Mouse (Mus musculus) v-Abl transformed pro-B cells (cell line): Measurements from ENCODE around the gene Fpgs.

Source experiments
- in situ Hi-C, 2 experiments: fragments of 400-800 bp; cut with MboI; formaldehyde crosslinking; loops; one replicate each; pipeline ENCODE4 v1.15.1; 2025; ENCODE audit not compliant: unreplicated experiment in 2 of 2

Gene Fpgs

GRCm38 (mm10) chr2:32645647-32646046, 58.3 kb downstream of the Fpgs start:
- in situ Hi-C loops, result no loop called here

DNA sequence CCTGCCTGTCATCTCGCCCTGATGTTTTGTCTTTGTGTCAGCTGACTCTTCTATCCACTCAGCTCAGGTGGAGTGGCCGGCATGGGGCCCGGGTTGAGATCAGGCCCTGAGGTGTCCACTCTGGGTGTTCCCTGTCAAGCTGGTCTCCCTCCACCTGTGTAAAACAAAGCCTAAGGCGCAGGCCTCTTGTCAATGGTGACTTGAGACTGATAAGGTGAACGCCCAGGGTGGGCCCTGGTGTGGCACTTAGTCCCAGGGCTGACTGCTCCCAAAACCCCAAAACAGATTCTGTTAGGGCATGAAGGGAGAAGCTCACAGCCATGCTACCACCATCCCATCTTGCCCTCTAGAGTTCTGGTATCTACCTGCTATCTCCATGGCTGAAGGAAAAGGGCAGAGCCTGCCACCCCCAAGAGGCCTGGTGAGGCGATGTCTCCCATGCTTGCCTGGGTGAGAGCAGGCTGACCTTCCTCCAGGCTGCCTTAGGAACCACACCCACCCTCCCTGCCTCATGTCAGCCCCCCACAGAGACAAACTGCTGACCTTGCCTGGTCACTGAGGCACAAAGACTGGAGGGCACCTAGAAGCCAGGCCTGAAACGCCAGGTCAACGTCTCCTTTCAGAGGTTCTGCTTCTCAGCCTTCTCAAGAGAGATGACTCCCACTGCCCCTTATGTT, 59.0 kb downstream of the Fpgs start:
- in situ Hi-C loops, result no loop called here

DNA sequence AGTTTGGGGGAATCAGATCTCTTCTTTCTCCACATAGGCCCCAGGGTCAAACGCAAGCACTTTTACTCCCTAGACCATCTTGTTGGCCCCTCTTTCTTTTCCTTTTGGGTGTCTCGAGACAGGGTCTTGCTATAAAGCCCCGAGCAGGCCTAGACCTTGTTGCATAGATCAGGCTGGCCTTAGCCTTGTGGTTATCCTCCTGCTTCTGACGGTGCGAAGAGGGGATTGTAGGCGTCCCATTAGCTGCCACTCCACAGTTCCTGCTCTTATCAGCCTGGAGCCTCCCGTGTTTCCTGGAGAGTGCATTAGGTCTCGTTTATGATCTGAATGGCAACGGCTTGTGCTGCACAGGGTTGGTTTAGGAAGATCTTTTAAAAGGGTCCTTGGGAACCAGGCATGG, 59.9 kb downstream of the Fpgs start:
- in situ Hi-C loops, result no loop called here

DNA sequence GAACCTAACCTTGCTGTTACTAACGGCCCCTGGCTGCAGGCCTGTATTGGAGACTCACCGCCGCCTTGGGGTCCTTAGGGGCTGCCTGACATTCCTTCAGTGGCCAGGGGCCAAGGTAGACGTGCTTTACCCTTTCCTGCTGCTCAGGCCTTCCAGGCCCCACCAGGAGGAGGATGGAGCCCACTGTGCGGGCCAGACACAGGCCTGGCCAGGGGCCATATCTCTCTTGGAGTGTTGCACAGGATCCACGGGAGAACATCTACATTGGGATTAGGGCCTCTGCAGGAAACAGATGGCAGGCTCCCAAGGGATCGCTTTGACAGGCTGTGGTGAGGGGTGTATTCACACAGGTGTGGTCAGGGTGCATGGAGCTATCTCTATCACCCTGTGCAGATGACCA, 61.1 kb downstream of the Fpgs start:
- in situ Hi-C loops, result no loop called here

GRCm38 (mm10) chr2:32641810-32642209, 62.1 kb downstream of the Fpgs start:
- in situ Hi-C loops, result no loop called here

GRCm38 (mm10) chr2:32640550-32641051, 63.3 kb downstream of the Fpgs start:
- in situ Hi-C loops, result no loop called here

DNA sequence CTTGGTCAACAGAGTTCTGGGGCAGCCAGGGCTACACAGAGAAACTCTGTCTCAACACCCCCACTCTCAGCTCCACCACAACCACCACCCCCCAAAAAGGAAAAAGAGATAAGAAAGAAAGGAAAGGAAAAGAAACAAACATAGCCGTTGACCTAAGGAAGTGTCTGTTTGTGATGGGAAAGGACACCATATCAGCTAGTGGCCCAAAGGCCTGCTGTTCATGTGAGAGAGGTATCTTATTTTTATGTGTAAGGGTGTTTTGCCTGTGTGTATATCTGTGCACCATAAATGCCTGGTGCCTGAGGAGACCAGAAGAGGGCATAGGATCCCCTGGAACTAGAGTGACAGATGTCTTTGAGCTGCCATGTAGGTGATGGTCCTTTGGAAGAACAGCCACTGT, 64.3 kb downstream of the Fpgs start:
- in situ Hi-C loops, result loop anchor here in 1 of 2 experiments (5.0 kb wide), 1 partner anchor 118 kb away; the partner anchor contains the start of gene Tor2a

DNA sequence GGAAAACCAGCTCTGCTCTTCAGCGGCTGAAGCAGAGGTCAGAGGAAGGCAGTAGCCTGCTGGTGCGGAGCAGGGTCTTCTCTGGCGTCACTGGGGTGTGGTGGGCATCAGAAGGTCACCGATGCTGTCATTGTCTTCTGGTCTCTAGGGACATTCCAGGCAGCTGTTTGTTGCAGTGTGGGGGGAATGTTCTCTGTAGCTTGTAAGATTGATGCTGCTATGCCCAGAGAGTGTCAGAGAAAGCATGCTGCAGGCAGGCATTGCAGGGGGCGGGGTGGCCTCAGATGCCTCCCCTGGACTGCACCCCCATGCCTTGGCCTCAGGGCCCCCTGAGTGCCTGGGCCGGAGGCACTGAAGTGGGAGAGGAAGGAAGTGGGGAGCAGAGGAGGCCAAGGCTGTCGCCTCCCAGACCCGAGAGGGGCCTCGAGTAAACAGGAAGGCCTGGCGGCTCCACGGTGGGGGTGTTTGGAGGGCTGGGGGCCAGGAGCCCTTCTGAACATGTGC, 66.1 kb downstream of the Fpgs start:
- in situ Hi-C loops, result loop anchor here in 1 of 2 experiments (5.0 kb wide), 1 partner anchor 119 kb away; the partner anchor contains the start of gene Tor2a

DNA sequence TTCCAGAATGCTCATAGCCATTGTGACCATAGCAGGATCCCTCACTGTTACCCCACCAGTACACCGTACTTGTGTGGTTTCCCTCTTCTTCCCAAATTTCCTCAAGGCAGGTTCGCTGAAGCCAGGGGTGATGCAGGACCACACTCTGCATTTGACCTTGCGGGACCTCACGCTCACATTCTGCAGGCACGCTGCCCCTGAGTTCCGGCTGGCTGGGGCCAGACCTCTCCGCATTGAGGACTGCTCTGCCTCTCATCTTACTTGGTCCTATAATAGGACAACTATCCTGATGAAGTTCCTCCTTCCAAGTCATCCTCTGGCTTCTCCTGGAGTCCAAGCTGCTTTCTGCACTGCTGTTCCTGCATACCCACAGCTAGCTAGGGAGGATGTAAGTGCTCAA, 67.3 kb downstream of the Fpgs start:
- in situ Hi-C loops, result loop anchor here in 1 of 2 experiments (5.0 kb wide), 1 partner anchor 121 kb away; the partner anchor contains the start of gene Tor2a

DNA sequence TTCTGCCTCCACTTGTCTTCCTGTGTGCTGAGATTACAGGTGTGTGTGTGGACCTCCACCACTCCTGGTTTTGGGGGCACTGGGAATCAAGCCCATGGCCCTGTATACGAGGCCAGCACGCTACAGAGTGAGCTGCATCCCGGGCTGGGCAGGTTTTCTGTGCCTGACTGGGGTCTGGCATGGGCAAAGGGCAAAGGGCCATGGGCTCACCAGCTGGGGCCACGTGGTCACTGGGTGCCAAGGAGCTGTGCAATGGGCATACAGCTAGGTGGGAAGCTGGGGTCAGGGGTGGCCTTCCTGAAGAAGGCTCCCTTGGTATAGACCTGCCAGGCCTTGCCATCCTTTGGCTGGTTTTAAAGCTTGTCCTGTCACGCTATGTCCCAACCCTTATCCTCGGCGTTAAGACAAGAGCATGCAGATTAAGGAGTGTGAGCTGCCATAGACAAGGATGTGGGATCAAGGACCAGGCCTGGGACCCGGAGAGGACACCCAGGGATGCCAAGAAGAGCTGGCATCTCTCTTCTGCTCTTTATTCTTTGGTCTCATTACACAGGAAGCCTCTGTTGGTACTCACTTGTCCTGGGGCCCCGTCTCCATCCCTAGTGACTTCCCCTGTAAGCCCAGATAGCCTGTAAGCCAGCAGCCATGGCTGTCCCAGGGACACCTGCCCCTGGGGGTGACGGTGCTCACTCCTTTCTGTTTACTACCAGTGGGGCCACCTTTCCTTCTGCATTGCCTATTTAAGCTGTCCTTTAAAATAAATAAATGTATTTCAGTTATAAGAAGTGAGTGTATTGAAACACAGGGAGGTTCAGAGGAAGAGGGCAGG, 69.5 kb downstream of the Fpgs start:
- in situ Hi-C loops, result loop anchor here (5.0 kb wide), 3 partner anchors 53 to 218 kb away; partner anchors contain the start of gene Tor2a (in 2 of the 2)

- in situ Hi-C loops, result loop anchor here (5.0 kb wide), 3 partner anchors 54 to 219 kb away; partner anchors contain the start of gene Tor2a (in 1 of the 2)
Observed at GRCm38 (mm10) chr2:32633660-32634059, 70.3 kb downstream of the Fpgs start.
